Mouse (Mus musculus) bone marrow, adult 2 months (tissue): ENCODE measurements around the gene Tmem239. TPM values are rescaled to one million over a fixed set of nuclear protein-coding genes. Genes with fewer than 3 reads are reported as not detected.

Source experiments
- H3K27ac ChIP-seq: fragments of 200-500 bp; 2 replicates; pipeline ENCODE4 v1.5.1; 2012; ENCODE audit warnings: low read depth, mild to moderate bottlenecking, control low read depth, inconsistent platforms, low read length; ENCODE audit not compliant: control insufficient read depth, poor library complexity, insufficient read depth
- H3K4me1 ChIP-seq: fragments of 200-500 bp; 2 replicates; pipeline ENCODE4 v1.6.1; 2011; ENCODE audit warnings: low read length; ENCODE audit not compliant: control insufficient read depth, insufficient read depth
- H3K4me3 ChIP-seq: fragments of 200-500 bp; replicated peaks from 2 replicates; pipeline ENCODE3; 2011; ENCODE audit warnings: mild to moderate bottlenecking, low read depth, low read length, control low read depth; ENCODE audit not compliant: control insufficient read depth
- CTCF ChIP-seq: fragments of 200-500 bp; IDR thresholded peaks from 2 replicates; pipeline ENCODE4 v1.5.1; 2011; ENCODE audit warnings: low read length, control low read depth; ENCODE audit not compliant: control insufficient read depth, insufficient read depth
- POLR2A ChIP-seq: fragments of 200-500 bp; IDR thresholded peaks from 2 replicates; pipeline ENCODE4 v1.6.1; 2011; ENCODE audit warnings: low read depth, mild to moderate bottlenecking, control low read depth, low read length, borderline replicate concordance; ENCODE audit not compliant: control insufficient read depth
- WGBS: fragments of 180-500 bp; shearing (Covaris S2); methylation state at CpG from one replicate; pipeline ENCODE4 v1.1.7; 2018; 5-methylcytosine and 5-hydroxymethylcytosine counted together
- polyA plus RNA-seq: library from polyadenylated mRNA; stranded (reverse); fragments of >200 nt; gene quantifications from 2 replicates; pipeline ENCODE4 v1.2.4, GENCODE M21; 2011; ENCODE audit warnings: low replicate concordance; ENCODE audit not compliant: missing spikeins, insufficient read depth, insufficient read length

The Tmem239 gene
- polyA plus RNA-seq, 1 experiment = not detected

DNA sequence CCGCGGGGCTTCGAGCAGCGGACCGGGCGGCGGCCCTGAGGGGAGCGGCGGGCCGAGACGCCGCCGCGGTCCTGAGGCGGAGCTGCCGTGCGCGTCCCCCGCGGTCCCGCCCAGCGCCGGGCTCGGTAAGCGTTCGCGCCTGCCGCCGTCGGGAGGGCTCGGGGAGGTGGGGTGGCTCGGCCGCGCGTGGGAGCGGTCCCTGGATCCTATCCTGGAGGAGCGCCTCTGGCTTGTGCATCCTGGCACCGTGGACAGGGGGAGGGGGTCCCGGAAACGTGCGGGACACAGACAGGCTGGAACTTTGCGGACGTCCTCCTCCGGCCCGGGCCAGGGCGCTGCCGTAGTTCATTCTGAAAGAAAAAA lies 44.1 kb downstream of the Tmem239 start:
- WGBS = under 1% methylated on average over 47 of the region's 47 CpGs
- TF ChIP-seq CTCF = no peak
- no peak for TF ChIP-seq POLR2A
- Histone ChIP-seq H3K27ac (peak overlapping the region; percentile 89), H3K4me3 (peak overlapping the region; percentile 98), H3K4me1 (no peaks in the 10 kb centered on the region; the same call in 1 of the 2 replicates)

DNA sequence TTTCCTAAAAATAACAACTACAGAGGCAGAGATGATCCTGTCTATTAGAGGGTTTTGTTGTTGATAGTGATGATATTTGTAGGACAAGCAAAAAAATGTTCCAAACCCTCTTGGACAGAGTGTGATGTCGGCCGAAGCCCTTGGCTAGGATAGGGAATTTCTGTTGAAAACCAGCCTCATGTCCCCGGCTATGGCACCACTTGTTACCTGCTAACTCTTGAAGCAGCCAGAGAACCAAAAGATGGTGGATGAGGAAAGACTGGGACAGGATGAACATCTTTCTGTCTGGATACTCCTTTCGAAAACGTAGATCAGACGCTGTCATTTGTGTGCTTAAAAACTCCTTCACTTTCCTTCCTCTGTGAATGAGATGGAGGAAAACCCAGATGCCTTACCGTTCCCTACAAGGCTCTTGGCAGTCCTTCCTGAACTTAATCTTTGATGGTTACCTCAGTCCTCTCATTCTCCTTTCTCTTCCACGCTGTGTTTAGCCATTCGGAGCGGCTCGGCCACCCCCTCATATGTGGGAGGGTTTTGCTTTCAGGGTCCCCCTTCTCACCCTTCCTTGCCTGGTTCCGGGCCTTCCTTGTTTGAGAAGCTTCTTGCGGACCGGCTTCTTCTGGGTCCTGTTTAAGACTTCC lies 44.9 kb downstream of the Tmem239 start:
- H3K4me1 ChIP-seq = no peaks in the 10 kb centered on the region; the same call in 1 of the 2 replicates
- 53% methylated on average over 14 of the region's 14 CpGs for WGBS
- peak overlapping the region; percentile 37 for H3K4me3 ChIP-seq
- H3K27ac ChIP-seq = no peak overlapping the region
- no peak for TF ChIP-seq CTCF
- TF ChIP-seq POLR2A = no peak

GRCm38 (mm10) chr2:130451727-130452090 lies 45.4 kb downstream of the Tmem239 start:
- H3K4me3 ChIP-seq = no peak overlapping the region
- 41% methylated on average over 3 of the region's 3 CpGs for WGBS
- no peak overlapping the region for H3K27ac ChIP-seq
- TF ChIP-seq CTCF (no peak), POLR2A (no peak)
- H3K4me1 ChIP-seq = no peaks in the 10 kb centered on the region; the same call in 1 of the 2 replicates

GRCm38 (mm10) chr2:130452266-130452665 lies 46.0 kb downstream of the Tmem239 start:
- WGBS = 87% methylated on average over 2 of the region's 2 CpGs
- Histone ChIP-seq H3K4me1 (no peaks in the 10 kb centered on the region; the same call in 1 of the 2 replicates), H3K27ac (no peak overlapping the region), H3K4me3 (no peak overlapping the region)
- TF ChIP-seq POLR2A (no peak), CTCF (no peak)

DNA sequence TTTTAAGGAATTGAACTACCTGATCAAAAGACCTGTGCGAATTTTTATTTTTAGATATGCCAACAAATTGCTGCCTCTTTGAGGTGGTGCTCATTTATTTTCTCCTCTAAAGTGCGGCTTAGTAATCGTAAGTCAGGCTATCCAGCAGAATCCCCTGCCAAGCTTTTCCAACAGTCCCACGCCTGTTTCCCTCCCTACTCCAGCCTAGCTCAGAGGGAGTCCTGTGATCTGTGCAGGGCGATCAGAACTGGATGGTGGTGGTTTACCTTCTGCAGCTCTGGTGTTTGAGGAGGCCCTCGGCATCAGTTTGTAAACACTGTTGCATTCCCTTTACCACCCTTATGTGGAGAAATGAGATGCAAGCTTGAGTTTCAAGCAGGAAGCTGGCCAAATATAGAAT lies 47.1 kb downstream of the Tmem239 start:
- Histone ChIP-seq H3K4me1 (no peaks in the 10 kb centered on the region; the same call in 1 of the 2 replicates), H3K27ac (no peak overlapping the region), H3K4me3 (no peak overlapping the region)
- TF ChIP-seq CTCF = no peak
- no peak for TF ChIP-seq POLR2A
- WGBS = 76% methylated on average over 6 of the region's 6 CpGs

- H3K27ac ChIP-seq = no peak overlapping the region
- H3K4me3 ChIP-seq = no peak overlapping the region
- H3K4me1 ChIP-seq = no peaks in the 10 kb centered on the region; the same call in 1 of the 2 replicates
- WGBS = 75% methylated on average over 6 of the region's 6 CpGs
- no peak for TF ChIP-seq POLR2A
Measured at GRCm38 (mm10) chr2:130454748-130455370, 48.6 kb downstream of the Tmem239 start.

Other genes with a start within 250 kb of the Tmem239 start
- 103 and 113 TPM in 2 replicates for gene Snrpb, start 227.1 kb upstream of the Tmem239 start, polyA plus RNA-seq
- gene Tmc2, start 211.3 kb upstream of the Tmem239 start, polyA plus RNA-seq = not detected in 2 replicates
- 187 and 375 TPM in 2 replicates for gene Nop56, start 132.0 kb upstream of the Tmem239 start, polyA plus RNA-seq
- gene Idh3b, start 121.9 kb upstream of the Tmem239 start, polyA plus RNA-seq = 63.9 and 78.0 TPM in 2 replicates
- 0.50 TPM in 1 of 2 replicates, not detected in the other for gene Ebf4, start 111.3 kb upstream of the Tmem239 start, polyA plus RNA-seq
- gene Cpxm1, start 8.9 kb upstream of the Tmem239 start, polyA plus RNA-seq = 10.6 and 11.8 TPM in 2 replicates
- gene Gm28372, start 1.2 kb upstream of the Tmem239 start, polyA plus RNA-seq = not detected in 2 replicates
- not detected in 2 replicates for gene 1700020A23Rik, start 1.2 kb upstream of the Tmem239 start, polyA plus RNA-seq
- gene Vps16, start 17.9 kb downstream of the Tmem239 start, polyA plus RNA-seq = 166 and 195 TPM in 2 replicates
- 6.1 and 8.5 TPM in 2 replicates for gene Pced1a, start 18.2 kb downstream of the Tmem239 start, polyA plus RNA-seq
- 25.6 and 33.1 TPM in 2 replicates for gene Ptpra, start 43.8 kb downstream of the Tmem239 start, polyA plus RNA-seq
- 33.2 and 57.4 TPM in 2 replicates for gene Mrps26, start 157.3 kb downstream of the Tmem239 start, polyA plus RNA-seq
- not detected in 2 replicates for gene Oxt, start 169.7 kb downstream of the Tmem239 start, polyA plus RNA-seq
- not detected in 2 replicates for gene Avp, start 176.1 kb downstream of the Tmem239 start, polyA plus RNA-seq
- 2.5 and 3.1 TPM in 2 replicates for gene Fastkd5, start 223.5 kb downstream of the Tmem239 start, polyA plus RNA-seq
- gene Ubox5, start 223.6 kb downstream of the Tmem239 start, polyA plus RNA-seq = 2.3 and 5.4 TPM in 2 replicates
- gene Lzts3, start 236.3 kb downstream of the Tmem239 start, polyA plus RNA-seq = 0.72 and 2.6 TPM in 2 replicates